Mouse (Mus musculus): Measurements from ENCODE around the gene Tbl1xr1.

Gene Tbl1xr1

DNA sequence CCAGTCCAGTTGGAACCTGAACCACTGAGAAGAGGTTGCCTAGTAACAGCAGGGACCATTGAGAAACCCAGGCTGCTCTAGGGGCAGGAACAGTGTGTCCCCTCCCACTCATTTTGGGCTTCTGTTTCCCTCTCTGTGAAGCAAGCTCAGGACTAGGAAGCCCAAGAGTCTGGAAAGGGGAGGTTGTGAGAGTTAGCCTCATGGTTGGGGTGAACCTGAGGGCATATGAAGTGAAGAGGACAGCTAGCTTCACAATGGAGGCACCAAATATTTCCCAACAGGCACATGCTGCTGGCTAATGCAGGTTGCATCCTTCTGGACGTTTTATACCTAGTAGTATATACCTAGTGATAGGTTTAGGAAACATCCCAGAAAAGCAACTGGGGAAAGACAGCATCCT lies 122.3 kb downstream of the Tbl1xr1 start:
- DNase-seq (ENCODE audit: low read depth, low spot score), result no peak

DNA sequence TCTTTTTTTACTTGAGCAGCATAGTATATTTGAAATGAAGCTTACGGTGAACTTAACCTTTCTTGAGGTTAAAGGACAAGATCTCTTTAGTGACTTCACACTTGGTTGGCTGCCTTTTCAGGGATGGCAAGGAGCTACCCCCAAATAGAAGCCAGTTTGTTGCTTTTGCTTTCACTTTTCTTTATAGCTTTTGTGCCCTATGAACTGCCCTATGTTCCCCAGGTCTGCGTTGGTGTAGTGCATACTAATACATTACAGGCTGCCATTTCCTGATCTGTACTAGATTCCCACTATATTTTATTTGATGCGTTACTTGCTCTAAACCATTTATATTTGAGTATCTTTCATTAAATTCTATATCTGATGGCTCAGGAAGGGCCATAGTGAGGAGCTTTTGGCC lies 127.7 kb downstream of the Tbl1xr1 start:
- no peak for DNase-seq (ENCODE audit: low read depth, low spot score)

GRCm38 (mm10) chr3:22221557-22221956 lies 145.1 kb downstream of the Tbl1xr1 start:
- DNase-seq (ENCODE audit: low read depth, low spot score), result no peak

DNA sequence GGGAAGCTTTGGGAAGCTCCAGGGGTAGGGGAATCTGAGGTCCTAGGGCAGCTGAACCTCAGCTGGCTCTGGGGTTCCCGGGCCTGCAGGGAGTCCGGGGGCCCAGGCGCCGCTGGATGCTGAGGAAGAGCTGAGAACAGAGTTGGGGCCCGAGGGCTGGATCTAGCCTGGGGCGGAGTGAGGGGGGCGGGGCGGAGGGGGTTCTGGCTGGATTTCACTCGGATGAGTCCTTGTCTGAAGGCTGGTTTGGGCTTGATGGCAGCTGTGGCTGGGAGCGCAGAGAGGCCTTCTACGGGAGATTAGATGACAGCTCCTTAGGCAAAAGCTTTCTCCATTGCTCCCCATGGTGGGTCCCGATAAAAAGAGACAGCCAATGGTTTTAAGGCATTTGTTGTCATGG lies 145.9 kb downstream of the Tbl1xr1 start:
- no peak for DNase-seq (ENCODE audit: low read depth, low spot score)

- no peak for DNase-seq (ENCODE audit: low read depth, low spot score)
Measured at GRCm38 (mm10) chr3:22223023-22223422, 146.6 kb downstream of the Tbl1xr1 start.

GRCm38 (mm10) chr3:22228052-22228451 lies 151.6 kb downstream of the Tbl1xr1 start:
- no peak for DNase-seq (ENCODE audit: low read depth, low spot score)

- no peak for DNase-seq (ENCODE audit: low read depth, low spot score)
Measured at GRCm38 (mm10) chr3:22230635-22231034, 154.2 kb downstream of the Tbl1xr1 start.

GRCm38 (mm10) chr3:22238106-22238900 lies 161.9 kb downstream of the Tbl1xr1 start:
- DNase-seq (ENCODE audit: low read depth, low spot score), result no peak

Data from 3T3-L1 (cell line).